Mouse (Mus musculus): ENCODE measurements at regions not wholly inside any gene's neighbourhood (a gene's known extent, or its start where the extent isn't known, plus 50 kb on each side); places are given as distances from the start of the nearest gene placed in this dataset.

DNA sequence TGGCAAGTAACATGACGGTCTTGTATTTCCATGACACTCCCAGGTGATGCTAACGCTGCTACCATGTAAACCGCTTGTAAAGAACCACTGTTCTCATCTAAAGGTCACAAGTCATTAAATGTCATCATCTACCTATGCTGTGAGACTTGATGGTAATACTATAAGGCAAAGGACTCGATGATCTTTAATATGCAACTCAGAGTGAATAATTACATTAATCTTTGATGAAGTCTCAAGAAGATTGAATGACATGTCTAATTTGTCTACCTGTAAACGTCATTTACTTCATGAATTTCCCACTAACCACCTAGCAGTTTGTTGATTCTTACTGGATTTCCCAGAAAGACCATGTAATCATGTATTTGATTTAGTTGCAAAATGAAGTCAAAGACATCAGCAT, 143.5 kb upstream of the Cblb start:
- TF ChIP-seq EP300 (IDR thresholded peaks at IDR 0.05) (no peak), CTCF (IDR thresholded peaks at IDR 0.05) (no peak)

Measured in lung, postnatal 0 days (tissue).